Mouse (Mus musculus): ENCODE results near the gene Kif5a. TPM values are rescaled to one million over a fixed set of nuclear protein-coding genes. Genes with fewer than 3 reads are reported as not detected.

Gene Kif5a
- total and polyA plus RNA-seq, 3 experiments, result 0.34 to 2.2 (median 0.45) TPM

DNA sequence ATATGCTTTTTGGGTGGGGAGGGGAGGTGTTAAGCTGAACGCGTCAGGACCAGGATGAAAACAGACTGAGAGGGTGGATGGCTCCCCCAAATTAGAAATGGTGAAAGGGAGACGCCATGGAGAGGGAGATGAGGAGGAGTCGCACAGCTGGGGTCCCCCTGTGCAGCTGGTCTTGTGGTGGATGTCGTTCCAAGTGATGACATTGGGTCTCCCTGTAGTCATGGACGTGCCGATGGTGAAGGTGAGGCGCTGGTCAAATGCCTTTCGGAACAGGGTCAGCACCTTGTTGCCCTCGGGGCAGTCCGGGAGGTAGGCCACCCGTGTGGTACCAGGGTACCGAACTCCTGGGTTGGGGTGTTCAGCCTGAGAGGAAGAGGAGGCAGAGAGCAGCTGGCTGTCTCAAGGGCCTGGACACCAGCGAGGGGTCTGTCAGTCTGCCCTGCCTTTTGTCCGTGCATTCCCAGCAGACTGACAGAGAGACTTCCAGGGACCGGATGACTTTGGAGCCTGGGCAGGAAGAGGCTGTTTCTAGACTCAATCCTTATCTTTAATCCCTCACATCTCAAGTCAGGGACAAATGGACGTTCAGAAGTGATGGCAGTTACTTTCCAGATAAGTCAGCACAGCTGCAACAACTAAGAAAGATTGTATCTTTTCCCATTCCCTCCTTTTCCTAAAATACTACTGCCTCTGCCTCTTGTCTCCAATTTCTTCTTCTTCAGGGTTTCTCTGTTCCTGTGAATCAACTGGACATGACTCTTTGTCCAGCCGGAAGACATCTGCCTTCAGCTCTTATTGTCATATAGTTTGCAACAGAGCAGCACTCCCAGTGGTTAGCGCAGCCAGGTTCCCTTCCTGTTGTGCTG, 71.7 kb downstream of the Kif5a start:
- 54% methylated on average over 19 of the region's 19 CpGs for WGBS

DNA sequence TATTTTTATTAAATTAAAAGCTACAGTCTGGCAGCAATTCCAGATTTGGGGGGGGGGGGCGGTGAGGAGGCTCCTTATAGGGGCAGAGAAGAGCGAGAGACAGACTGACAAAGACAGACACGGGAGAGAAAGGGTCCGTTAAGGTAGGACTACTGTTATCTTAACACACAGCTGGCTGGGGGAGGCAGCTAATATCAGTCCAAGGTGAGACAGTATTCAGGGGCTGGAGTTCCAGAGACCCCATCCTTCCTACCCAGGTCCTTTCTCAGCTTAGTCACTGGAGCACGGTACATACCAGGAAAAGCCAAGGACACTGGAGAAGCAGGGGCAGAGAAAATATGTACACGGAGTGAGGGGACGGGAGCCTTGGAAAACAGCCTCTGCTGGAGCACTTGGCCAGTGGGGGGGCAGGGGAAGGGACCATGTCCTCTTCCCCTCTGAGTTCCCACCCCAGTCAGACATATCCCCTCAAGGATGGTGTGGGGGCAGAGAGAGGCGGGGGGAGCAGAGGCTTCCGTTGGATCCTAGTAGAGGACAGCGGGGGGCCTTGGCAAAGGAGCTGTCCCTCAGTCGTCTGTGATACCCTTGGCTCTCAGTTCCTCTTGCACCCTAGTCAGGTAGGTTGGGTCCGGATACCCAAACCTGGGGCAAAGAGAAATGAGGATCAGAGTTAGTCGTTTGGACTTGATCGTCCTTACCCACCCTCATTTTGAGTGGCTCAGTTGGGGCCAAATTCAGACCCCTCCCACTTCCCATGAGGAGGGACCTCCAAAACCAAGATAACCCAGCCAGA, 72.6 kb downstream of the Kif5a start:
- intact Hi-C loops (cut with DNase I), result no loop called here
- Histone ChIP-seq H3K4me1 (ENCODE audit: control insufficient read depth, insufficient read depth, low read length) (peaks cover 1% of the 10 kb centered on the region; the same call in 1 of the 2 replicates), H3K4me3 (no peak overlapping the region; the same call in 1 of the 2 replicates), H3K79me2 (replicated peaks; ENCODE audit: control insufficient read depth, insufficient read depth, low read length) (no peaks in the 10 kb centered on the region), H3K9ac (ENCODE audit: low read depth, low read length) (peak overlapping the region; percentile 77), H3K36me3 (ENCODE audit: control insufficient read depth, insufficient read depth, low read length) (no peaks in the 10 kb centered on the region), H3K27me3 (ENCODE audit: control insufficient read depth, insufficient read depth, low read length) (no peaks in the 10 kb centered on the region), H3K27ac (peak overlapping the region; percentile 79)
- 48% methylated on average over 14 of the region's 14 CpGs for WGBS
- no peak for TF ChIP-seq CTCF (IDR thresholded peaks at IDR 0.05)
- no peak; the same call in 1 of the 2 replicates for TF ChIP-seq POLR2A (IDR thresholded peaks at IDR 0.05; ENCODE audit: insufficient read depth, low read depth, low read length)
- no peak for TF ChIP-seq EP300 (IDR thresholded peaks at IDR 0.05; ENCODE audit: insufficient read depth, low read depth, low read length)
- peak in 1 of 2 experiments; percentile 30 for DNase-seq

More for the DNA sequence above, 71.7 kb downstream of the Kif5a start:
- no peak overlapping the region for H3K4me3 ChIP-seq
- intact Hi-C loops (cut with DNase I), result no loop called here
- H3K27me3 ChIP-seq (ENCODE audit: control insufficient read depth, insufficient read depth, low read length), result no peaks in the 10 kb centered on the region
- H3K79me2 ChIP-seq (replicated peaks; ENCODE audit: control insufficient read depth, insufficient read depth, low read length), result no peaks in the 10 kb centered on the region
- peak in 1 of 2 experiments; percentile 36 for DNase-seq
- H3K4me1 ChIP-seq (ENCODE audit: control insufficient read depth, insufficient read depth, low read length), result peaks cover 2% of the 10 kb centered on the region; the same call in 1 of the 2 replicates
- no peak overlapping the region for H3K9ac ChIP-seq (ENCODE audit: low read depth, low read length)
- TF ChIP-seq EP300 (IDR thresholded peaks at IDR 0.05; ENCODE audit: insufficient read depth, low read depth, low read length), result no peak
- no peak for TF ChIP-seq POLR2A (IDR thresholded peaks at IDR 0.05; ENCODE audit: insufficient read depth, low read depth, low read length)
- TF ChIP-seq CTCF (IDR thresholded peaks at IDR 0.05), result no peak
- peak overlapping the region; percentile 36; the same call in 1 of the 2 replicates for H3K27ac ChIP-seq
- no peaks in the 10 kb centered on the region for H3K36me3 ChIP-seq (ENCODE audit: control insufficient read depth, insufficient read depth, low read length)

DNA sequence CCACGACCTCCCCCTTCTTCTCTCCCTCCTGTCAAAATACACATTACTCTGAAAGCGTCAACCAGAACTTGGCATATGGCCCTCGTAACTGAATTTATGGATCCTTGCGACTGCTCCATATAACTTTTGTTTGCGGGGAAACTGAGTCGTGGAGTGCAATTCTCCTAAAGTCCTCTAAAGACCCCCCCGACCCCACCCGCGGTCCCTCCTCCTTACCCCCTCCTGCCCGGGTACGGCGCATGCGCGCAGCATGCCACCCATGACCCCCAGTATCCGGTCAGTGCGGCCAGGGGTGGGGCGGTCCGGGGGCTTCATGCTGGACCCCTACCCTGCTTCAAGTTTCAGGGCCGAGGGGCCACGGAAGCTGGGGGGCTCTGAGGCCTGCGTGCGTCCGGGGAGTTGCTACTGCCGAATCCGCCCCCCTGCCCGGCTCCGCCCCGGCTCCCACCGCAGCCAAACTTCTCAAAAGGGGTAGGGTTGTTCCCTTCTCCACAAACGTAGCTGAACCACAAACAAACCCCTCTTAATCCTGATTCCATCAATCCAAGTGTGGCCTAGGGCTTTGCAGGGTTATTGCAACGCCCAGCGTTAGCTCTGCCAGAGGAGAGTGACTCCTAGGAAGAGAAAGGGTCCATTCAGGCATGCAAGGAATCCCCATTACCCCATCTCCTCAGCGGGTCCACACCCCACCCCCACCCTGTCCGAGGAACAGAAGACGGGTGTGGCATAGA, 73.3 kb downstream of the Kif5a start, which contains the start of gene Arhgef25:
Gene Arhgef25 (minus strand): TSS at position 433 of the 731 bp plus-strand sequence.
- intact Hi-C loops (cut with DNase I), result no loop called here
- Histone ChIP-seq H3K79me2 (replicated peaks; ENCODE audit: control insufficient read depth, insufficient read depth, low read length) (no peaks in the 10 kb centered on the region), H3K4me3 (peak within 1 kb of the TSS; percentile 66), H3K36me3 (ENCODE audit: control insufficient read depth, insufficient read depth, low read length) (no peaks in the 10 kb centered on the region), H3K9ac (ENCODE audit: low read depth, low read length) (peak within 1 kb of the TSS; percentile 77), H3K27ac (peak within 1 kb of the TSS; percentile 79), H3K4me1 (ENCODE audit: control insufficient read depth, insufficient read depth, low read length) (peaks cover 1% of the 10 kb centered on the region), H3K27me3 (ENCODE audit: control insufficient read depth, insufficient read depth, low read length) (no peaks in the 10 kb centered on the region)
- 8% methylated on average over 33 of the region's 35 CpGs for WGBS
- peak; percentile 80 to 83 for DNase-seq
- TF ChIP-seq CTCF (IDR thresholded peaks at IDR 0.05) (no peak), POLR2A (IDR thresholded peaks at IDR 0.05; ENCODE audit: insufficient read depth, low read depth, low read length) (no peak; the same call in 1 of the 2 replicates), EP300 (IDR thresholded peaks at IDR 0.05; ENCODE audit: insufficient read depth, low read depth, low read length) (no peak; the same call in 1 of the 2 replicates)

DNA sequence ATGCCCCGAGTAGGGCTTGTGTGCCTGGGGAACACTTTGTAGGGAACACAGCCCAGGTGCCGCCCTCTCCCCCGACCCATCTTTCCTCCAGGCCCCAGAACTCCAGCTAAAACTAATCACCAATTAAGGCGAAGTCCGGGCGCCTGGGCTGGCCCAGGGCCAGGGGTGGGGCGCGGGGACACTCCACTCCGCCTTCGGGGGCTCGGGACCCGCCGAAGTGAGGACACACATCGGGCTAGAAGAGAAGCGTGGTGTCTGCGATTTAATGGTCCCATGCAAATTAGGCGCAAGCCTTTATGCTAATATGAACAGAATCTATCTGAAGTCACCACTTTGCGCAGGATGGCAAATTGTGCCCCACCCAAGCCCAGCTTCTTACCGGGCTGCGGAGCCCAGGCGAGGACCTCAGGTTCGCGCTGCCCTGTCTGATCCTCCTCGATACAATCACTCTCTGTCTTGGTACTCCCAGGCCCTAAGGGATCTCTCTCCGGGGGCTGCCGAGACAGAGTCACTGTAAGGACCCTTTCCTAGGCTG, 74.0 kb downstream of the Kif5a start:
- Histone ChIP-seq H3K36me3 (ENCODE audit: control insufficient read depth, insufficient read depth, low read length) (no peaks in the 10 kb centered on the region), H3K4me1 (ENCODE audit: control insufficient read depth, insufficient read depth, low read length) (peaks cover 1% of the 10 kb centered on the region), H3K9ac (ENCODE audit: low read depth, low read length) (peak overlapping the region; percentile 77), H3K27me3 (ENCODE audit: control insufficient read depth, insufficient read depth, low read length) (no peaks in the 10 kb centered on the region), H3K27ac (peak overlapping the region; percentile 79), H3K79me2 (replicated peaks; ENCODE audit: control insufficient read depth, insufficient read depth, low read length) (no peaks in the 10 kb centered on the region), H3K4me3 (peak overlapping the region; percentile 66)
- TF ChIP-seq CTCF (IDR thresholded peaks at IDR 0.05), result no peak
- peak; percentile 43 for TF ChIP-seq POLR2A (IDR thresholded peaks at IDR 0.05; ENCODE audit: insufficient read depth, low read depth, low read length)
- TF ChIP-seq EP300 (IDR thresholded peaks at IDR 0.05; ENCODE audit: insufficient read depth, low read depth, low read length), result no peak
- DNase-seq, result peak; percentile 73 to 76
- WGBS, result 1% methylated on average over 25 of the region's 26 CpGs
- intact Hi-C loops (cut with DNase I), result no loop called here

DNA sequence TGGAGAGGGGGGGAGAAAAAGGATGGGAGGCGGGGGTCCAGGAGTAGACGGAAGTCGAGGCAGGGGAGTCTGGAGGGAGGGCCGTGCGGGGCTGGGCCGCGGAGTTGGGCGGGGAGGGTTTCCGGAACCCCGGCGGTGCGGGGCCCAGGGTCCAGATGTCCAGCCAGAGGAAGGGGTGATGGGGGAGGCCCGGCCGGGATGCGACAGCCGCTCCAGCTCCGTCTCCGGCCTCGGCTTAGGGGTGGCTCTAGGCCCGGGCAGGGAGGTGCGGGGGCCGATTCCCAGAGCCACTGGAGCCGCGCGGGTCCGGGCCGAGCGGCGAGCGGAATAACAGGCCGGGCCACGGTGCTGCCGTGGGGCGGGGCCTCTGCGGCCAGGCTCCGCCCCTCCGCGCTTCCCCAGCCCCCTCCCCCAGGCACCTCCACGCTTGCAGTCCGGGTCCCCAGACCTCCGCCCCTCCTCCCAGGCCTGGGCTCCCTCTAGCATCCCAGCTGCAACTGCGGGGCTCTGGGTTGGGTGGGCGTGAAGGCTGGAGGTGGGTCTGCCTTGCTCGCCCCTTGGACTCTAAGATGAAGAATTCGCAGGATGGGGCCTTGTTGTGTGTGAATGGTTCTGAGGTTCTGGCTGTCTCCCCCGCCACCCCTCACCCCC, 74.6 kb downstream of the Kif5a start:
- peak; percentile 81 for DNase-seq
- Histone ChIP-seq H3K27me3 (ENCODE audit: control insufficient read depth, insufficient read depth, low read length) (no peaks in the 10 kb centered on the region), H3K36me3 (ENCODE audit: control insufficient read depth, insufficient read depth, low read length) (no peaks in the 10 kb centered on the region), H3K79me2 (replicated peaks; ENCODE audit: control insufficient read depth, insufficient read depth, low read length) (no peaks in the 10 kb centered on the region), H3K4me1 (ENCODE audit: control insufficient read depth, insufficient read depth, low read length) (peaks cover 1% of the 10 kb centered on the region), H3K27ac (peak overlapping the region; percentile 79), H3K4me3 (peak overlapping the region; percentile 66), H3K9ac (ENCODE audit: low read depth, low read length) (peak overlapping the region; percentile 77)
- TF ChIP-seq EP300 (IDR thresholded peaks at IDR 0.05; ENCODE audit: insufficient read depth, low read depth, low read length), result no peak
- no peak for TF ChIP-seq CTCF (IDR thresholded peaks at IDR 0.05)
- TF ChIP-seq POLR2A (IDR thresholded peaks at IDR 0.05; ENCODE audit: insufficient read depth, low read depth, low read length), result no peak
- intact Hi-C loops (cut with DNase I), result no loop called here
- under 1% methylated on average over 42 of the region's 46 CpGs for WGBS
